Mouse (Mus musculus) spleen, postnatal 36 days (tissue): ENCODE results near the gene Gm5849.
"Not testable (repeated sequence)": the region's sequence is repeated elsewhere in the genome, so short reads cannot be mapped to it uniquely, and the experiment has no call there.

ENCODE experiments used
- DNase-seq, 2 experiments: peaks; one replicate each; pipeline ENCODE4 v3.0.0; 2022; ENCODE audit warnings: low spot score in 2 of 2, mixed read lengths in 1 of 2

Gm5849 gene

DNA sequence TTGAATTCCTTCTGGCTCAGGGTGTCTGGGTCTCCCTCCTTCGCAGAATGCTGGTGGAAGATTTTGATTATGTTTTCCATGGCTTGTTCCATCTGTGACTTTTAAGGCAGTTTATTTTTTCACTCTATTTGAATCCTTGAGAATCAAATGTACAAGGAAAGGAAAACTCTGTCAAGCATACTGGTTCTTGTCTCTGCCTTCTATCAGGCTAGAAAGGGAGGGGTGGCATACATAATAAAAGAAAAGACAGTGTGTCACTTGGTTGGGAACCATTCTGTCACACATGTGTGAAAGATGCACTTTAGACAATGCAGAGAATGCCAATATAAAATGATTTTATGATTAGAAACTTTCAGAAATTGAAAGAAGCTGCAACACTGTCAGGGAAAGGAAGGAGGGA is at the start of gene Gm5849:
Gene Gm5849, minus strand, starts transcription at position 101 of the 400 bp plus-strand sequence.
- DNase-seq: not testable (repeated sequence)

DNA sequence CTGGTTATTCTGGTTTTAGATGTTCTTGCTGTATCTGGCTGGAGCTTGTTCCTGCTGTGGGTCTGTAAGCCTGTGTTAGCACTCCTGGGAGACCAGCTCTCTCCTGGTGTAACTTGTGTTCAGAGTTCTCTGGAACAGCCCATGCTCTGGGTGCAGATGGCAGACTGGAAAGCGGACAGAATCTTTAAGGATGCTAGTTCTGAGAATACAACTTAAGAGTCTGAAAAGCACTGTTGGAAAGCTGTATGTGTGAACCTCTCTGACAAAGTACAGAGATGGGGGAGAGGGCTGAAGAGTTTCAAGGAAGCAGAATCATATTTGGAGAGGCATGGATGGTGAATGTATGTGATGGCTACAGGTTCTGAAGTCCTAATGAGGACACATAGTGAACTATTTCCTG is 28.0 kb downstream of the Gm5849 start:
- DNase-seq: no peak

DNA sequence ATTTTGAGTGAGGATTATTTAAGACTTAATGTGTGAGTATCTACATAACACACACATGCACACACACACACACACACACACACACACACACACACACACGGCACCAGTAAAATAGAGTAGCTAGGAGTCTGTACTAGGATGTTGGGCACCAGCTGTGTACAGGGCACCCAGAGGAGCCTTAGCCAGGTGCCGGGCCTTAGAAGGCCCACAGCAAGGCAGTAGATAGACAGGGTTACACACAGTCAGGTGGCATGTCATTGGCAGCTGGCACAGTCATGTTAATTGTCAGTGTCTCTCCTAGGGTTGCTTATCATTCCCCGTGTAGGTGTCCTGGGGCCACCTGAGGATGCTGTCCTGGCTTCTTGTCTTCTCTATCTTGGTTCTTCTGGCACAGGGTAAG is 51.1 kb downstream of the Gm5849 start, which contains the start of gene Pglyrp4:
Gene Pglyrp4, plus strand, starts transcription at position 301 of the 400 bp plus-strand sequence.
- no peak for DNase-seq
